Mouse (Mus musculus) thymus, adult 2 months (tissue): ENCODE measurements around the gene Upp2. TPM values are rescaled to one million over a fixed set of nuclear protein-coding genes. Genes with fewer than 3 reads are reported as not detected.

Source experiments
- DNase-seq: peaks from one replicate; pipeline ENCODE4 v3.0.0; 2021
- H3K27ac ChIP-seq: fragments of 200-500 bp; 2 replicates; pipeline ENCODE4 v1.5.1; 2012; ENCODE audit warnings: low read length, control low read depth; ENCODE audit not compliant: control insufficient read depth, insufficient read depth
- H3K27me3 ChIP-seq: fragments of 200-500 bp; 2 replicates; pipeline ENCODE4 v1.6.1; 2012; ENCODE audit warnings: mild to moderate bottlenecking, low read length, moderate library complexity, mixed read lengths; ENCODE audit not compliant: control insufficient read depth, insufficient read depth
- H3K36me3 ChIP-seq: fragments of 200-500 bp; 2 replicates; pipeline ENCODE4 v1.6.1; 2012; ENCODE audit warnings: mild to moderate bottlenecking, low read length, moderate library complexity; ENCODE audit not compliant: control insufficient read depth, insufficient read depth
- H3K4me1 ChIP-seq: fragments of 200-500 bp; replicated peaks from 2 replicates; pipeline ENCODE4 v1.6.1; 2012; ENCODE audit warnings: low read length; ENCODE audit not compliant: control insufficient read depth, insufficient read depth
- H3K4me3 ChIP-seq: fragments of 200-500 bp; 2 replicates; pipeline ENCODE4 v1.5.1; 2012; ENCODE audit warnings: mild to moderate bottlenecking, low read length, control low read depth, moderate library complexity; ENCODE audit not compliant: control insufficient read depth, insufficient read depth
- CTCF ChIP-seq: fragments of 200-500 bp; IDR thresholded peaks from 2 replicates; pipeline ENCODE4 v1.5.1; 2012; ENCODE audit warnings: mild to moderate bottlenecking, control low read depth, low read length, moderate library complexity, borderline replicate concordance; ENCODE audit not compliant: control insufficient read depth, poor library complexity, insufficient read depth; ENCODE audit errors: extremely low read depth
- POLR2A ChIP-seq: fragments of 200-500 bp; IDR thresholded peaks from 2 replicates; pipeline ENCODE4 v1.6.1; 2012; ENCODE audit warnings: mild to moderate bottlenecking, low read length, control low read depth, moderate library complexity; ENCODE audit not compliant: control insufficient read depth, poor library complexity, insufficient read depth; ENCODE audit errors: extremely low read depth
- WGBS: fragments of 180-500 bp; shearing (Covaris S2); methylation state at CpG from one replicate; pipeline ENCODE4 v1.1.7; 2018; 5-methylcytosine and 5-hydroxymethylcytosine counted together
- polyA plus RNA-seq: library from polyadenylated mRNA; depleted of rRNA; stranded (reverse); fragments of >200 nt; gene quantifications from 2 replicates; pipeline ENCODE4 v1.2.3, GENCODE M21; 2012

Gene Upp2
- polyA plus RNA-seq, 1 experiment = 1.8 TPM

DNA sequence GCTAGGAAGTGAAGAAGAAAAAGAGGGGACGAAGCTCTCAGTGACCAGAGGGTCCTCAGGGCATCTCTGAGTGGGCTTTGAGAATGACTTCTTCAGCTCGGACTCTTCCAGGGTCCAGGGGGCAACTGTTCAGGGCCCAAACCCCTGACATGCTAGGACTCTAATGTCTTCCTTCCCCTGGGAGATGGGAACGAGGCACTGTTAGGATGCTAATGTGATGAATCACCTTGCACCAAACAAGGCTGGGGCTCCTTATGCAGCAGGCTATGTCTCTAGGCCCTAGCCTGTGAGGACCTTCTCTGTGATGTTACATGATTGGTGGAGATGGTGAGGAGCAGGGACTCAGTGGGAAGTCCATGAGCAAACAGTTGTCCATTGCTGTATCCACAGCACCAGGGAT is 114.3 kb downstream of the Upp2 start:
- no peak overlapping the region for H3K27ac ChIP-seq
- H3K36me3 ChIP-seq = no peaks in the 10 kb centered on the region
- 86% methylated on average over 3 of the region's 3 CpGs for WGBS
- H3K4me3 ChIP-seq = no peak overlapping the region
- DNase-seq = no peak
- H3K27me3 ChIP-seq = no peaks in the 10 kb centered on the region
- TF ChIP-seq POLR2A (no peak), CTCF (no peak)
- H3K4me1 ChIP-seq = no peaks in the 10 kb centered on the region

DNA sequence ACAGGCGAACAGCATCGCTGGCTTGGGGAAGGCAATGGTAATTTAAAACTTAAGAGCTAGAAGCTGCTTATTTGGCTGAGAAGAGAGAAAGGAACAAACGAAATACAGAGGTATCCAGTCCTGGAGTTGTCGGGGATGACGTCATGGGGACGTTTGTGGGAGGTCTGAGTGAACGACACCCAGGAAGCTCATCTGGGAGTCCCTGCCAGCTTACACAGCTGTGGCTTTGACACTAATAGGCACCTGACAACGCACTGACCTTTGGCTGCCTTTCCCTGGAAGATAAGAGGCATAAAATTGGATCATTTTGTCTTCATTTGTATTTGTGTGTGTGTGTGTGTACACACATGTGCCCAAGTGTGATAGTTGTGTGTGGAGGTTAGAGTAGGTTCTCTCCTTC is 130.4 kb downstream of the Upp2 start:
- DNase-seq = no peak
- no peak overlapping the region for H3K4me3 ChIP-seq
- no peak for TF ChIP-seq CTCF
- no peaks in the 10 kb centered on the region for H3K4me1 ChIP-seq
- no peaks in the 10 kb centered on the region for H3K36me3 ChIP-seq
- H3K27me3 ChIP-seq = no peaks in the 10 kb centered on the region
- 91% methylated on average over 8 of the region's 8 CpGs for WGBS
- H3K27ac ChIP-seq = no peak overlapping the region

DNA sequence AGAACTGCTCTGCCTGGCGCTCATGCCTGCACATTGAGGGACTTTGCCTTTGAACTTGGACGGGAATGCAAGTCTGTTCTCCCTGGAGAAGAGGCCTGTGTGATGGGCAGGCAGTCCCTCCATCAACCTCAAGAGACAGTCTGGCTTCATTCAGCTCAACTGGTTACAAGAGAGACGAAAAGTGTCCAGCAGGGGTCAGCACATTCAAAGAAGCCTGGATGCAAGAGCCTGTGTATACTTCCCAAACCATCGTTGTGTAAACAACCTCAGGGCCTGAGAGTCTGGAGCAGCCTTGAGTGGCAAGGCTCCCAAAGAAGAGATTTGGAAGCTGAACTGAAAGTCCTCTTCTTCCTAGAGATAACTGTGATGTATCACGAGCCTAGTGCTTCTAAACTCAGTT is 132.8 kb downstream of the Upp2 start:
- peak; percentile 39 for DNase-seq
- H3K36me3 ChIP-seq = no peaks in the 10 kb centered on the region
- no peak overlapping the region for H3K4me3 ChIP-seq
- no peaks in the 10 kb centered on the region for H3K4me1 ChIP-seq
- WGBS = 48% methylated on average over 5 of the region's 5 CpGs
- no peak for TF ChIP-seq POLR2A
- TF ChIP-seq CTCF = no peak; the same call in 1 of the 2 replicates
- no peak overlapping the region for H3K27ac ChIP-seq
- no peaks in the 10 kb centered on the region for H3K27me3 ChIP-seq

DNA sequence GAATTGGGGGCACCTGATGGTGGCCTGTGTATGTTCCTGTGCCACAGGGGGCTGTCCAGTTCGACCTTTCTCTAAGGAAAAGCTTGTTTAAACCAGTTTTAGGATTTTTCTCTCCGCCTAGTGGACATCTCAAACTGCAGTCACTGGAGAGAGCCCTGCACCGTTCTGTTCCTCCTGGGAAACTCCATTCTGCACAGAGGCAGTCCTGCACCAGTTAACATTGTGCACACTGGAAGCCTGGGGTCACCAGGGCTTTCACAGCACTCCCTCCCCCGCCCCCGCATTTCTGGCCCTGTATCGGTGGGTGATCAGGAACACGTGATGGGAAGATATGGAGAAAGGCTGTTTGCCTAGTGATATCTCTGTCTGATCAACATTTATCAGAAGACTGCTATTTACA is 133.3 kb downstream of the Upp2 start:
- no peaks in the 10 kb centered on the region for H3K4me1 ChIP-seq
- DNase-seq = no peak
- H3K4me3 ChIP-seq = no peak overlapping the region
- 81% methylated on average over 7 of the region's 7 CpGs for WGBS
- no peaks in the 10 kb centered on the region for H3K36me3 ChIP-seq
- H3K27me3 ChIP-seq = no peaks in the 10 kb centered on the region
- no peak overlapping the region for H3K27ac ChIP-seq
- TF ChIP-seq POLR2A (no peak), CTCF (no peak)

DNA sequence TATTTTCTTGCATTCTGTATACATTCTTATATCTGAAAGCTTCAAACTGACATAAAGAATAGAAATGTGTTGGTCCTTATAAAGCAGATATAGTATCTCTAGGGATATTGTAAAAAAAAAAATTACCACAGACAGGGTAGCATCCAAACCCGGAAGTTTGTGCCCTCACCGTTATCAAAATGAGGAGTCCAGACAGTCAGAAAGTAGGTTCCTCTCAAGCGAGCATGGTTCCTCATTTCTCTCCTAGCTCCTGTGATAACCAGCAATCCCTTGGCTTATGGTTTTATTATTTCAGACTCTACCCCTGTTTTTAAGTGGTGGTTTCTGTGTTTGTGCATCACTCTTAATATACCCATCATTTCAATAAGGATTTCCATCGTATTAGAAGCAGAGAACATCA is 134.5 kb downstream of the Upp2 start:
- DNase-seq = no peak
- no peaks in the 10 kb centered on the region for H3K36me3 ChIP-seq
- no peak for TF ChIP-seq CTCF
- H3K27me3 ChIP-seq = no peaks in the 10 kb centered on the region
- no peaks in the 10 kb centered on the region for H3K4me1 ChIP-seq
- no peak overlapping the region for H3K4me3 ChIP-seq
- WGBS = 38% methylated on average over 4 of the region's 4 CpGs
- no peak overlapping the region for H3K27ac ChIP-seq

DNA sequence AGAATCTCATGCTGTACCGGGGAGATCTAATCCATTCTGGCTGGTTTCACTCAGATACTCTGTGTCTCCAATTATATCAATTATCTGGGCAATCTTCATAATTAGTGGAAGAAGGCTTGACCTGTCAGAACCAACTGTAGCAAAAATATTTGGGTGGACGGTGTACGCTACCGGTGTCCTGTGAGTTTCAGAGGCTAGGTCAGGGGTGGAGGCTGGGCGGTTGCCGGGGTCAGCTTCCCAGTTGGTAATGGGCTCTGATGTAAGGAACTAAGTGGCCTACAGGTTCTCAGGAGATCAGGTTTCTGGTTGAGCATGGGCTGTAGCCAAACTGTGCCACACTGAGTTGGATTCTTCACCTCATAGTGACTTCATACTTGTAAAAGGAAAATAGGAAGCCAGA is 136.1 kb downstream of the Upp2 start:
- H3K27ac ChIP-seq = no peak overlapping the region
- H3K4me1 ChIP-seq = no peaks in the 10 kb centered on the region
- TF ChIP-seq CTCF (no peak), POLR2A (no peak)
- H3K27me3 ChIP-seq = no peaks in the 10 kb centered on the region
- no peak for DNase-seq
- no peaks in the 10 kb centered on the region for H3K36me3 ChIP-seq
- H3K4me3 ChIP-seq = no peak overlapping the region
- WGBS = 94% methylated on average over 6 of the region's 6 CpGs

DNA sequence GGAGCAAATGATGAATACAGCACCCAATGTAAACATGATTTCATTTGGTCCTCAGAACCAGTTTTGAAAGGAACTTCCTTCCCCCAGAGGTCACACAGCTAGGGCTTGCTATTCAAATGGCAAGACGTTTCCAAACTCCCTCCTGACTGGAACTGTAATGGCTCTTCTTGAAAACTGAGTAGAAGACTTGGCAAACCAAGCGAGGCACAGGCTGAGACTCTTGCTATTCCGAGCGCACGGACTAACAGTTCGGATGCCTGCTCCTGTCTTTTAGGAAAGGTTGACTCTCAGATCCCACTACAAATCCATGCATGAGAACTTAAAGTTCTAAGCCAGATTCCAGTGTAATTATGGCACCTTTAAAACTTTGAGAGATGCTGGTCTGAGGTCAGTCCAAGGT is 136.5 kb downstream of the Upp2 start:
- H3K4me3 ChIP-seq = no peak overlapping the region
- H3K36me3 ChIP-seq = no peaks in the 10 kb centered on the region
- no peak for TF ChIP-seq CTCF
- no peak for TF ChIP-seq POLR2A
- DNase-seq = no peak
- no peak overlapping the region for H3K27ac ChIP-seq
- H3K27me3 ChIP-seq = no peaks in the 10 kb centered on the region
- WGBS = 84% methylated on average over 6 of the region's 6 CpGs
- no peaks in the 10 kb centered on the region for H3K4me1 ChIP-seq
